Mouse (Mus musculus) megakaryocyte, embryonic 14.5 days (primary cell): ENCODE data around the gene Slamf8.

Experiments used
- FLI1 ChIP-seq: IDR thresholded peaks from 2 replicates; pipeline ENCODE4 v1.6.1; 2012; ENCODE audit warnings: low read length, inconsistent platforms, mixed read lengths
- GATA1 ChIP-seq: IDR thresholded peaks from 3 replicates; pipeline ENCODE4 v1.6.1; 2012; ENCODE audit warnings: mixed read lengths, low read length, inconsistent platforms, borderline replicate concordance

GRCm38 (mm10) chr1:172635258-172635657 is 44.9 kb upstream of the Slamf8 start:
- TF ChIP-seq GATA1 (no peak), FLI1 (no peak)
